Mouse (Mus musculus) embryo, embryonic 9.5 days (tissue): ENCODE data around the gene Cyp2j9.
"Not testable (repeated sequence)": the region's sequence is repeated elsewhere in the genome, so short reads cannot be mapped to it uniquely, and the experiment has no call there.

Source experiments
- DNase-seq: peaks from one replicate; pipeline ENCODE4 v3.0.0-alpha.2; 2017; ENCODE audit errors: extremely low spot score

The Cyp2j9 gene

DNA sequence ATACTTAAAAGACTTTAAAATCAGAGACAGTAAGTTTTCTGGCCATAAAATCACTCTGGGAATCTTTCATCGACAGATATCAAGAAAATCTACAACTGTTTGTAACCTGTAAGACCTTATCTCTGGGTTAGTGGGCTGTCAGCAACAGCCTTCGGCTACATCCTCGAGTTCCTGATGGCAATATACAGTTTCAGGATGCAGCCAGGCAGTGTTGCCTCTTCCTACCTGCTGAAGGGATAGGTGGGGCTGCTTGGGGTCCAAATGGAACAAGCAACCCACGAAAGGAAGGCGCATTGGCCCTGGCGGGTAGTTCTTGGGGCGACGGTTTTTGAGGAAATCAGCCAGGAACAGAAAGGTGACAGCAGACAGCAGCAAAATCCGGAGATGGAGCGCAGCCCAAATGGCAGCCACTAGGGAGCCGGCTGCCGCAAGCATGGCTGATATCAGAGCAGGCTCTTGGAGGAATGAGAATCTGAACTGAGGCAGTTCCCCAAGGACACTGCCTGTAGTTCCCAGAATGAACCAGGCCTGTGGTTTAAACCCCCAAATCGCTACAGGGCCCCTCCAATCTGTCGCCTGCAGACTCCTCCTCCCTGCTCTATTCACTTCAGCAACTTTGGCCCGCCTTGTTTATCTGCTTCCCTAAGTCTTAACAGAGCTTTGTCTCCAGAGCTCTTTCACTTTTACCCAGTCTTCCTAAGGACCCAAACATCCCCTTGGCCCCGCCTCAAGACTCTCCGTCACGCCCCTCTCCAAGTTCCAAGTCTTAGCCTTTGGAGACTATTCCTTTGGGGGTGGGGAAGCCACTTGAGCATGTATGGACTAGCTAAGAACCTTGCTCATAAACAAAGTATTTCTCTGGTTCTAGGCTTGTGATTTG, at the start of gene Cyp2j9:
Gene Cyp2j9, minus strand, starts transcription at position 668 of the 880 bp plus-strand sequence.
- peak; percentile 45 for DNase-seq

DNA sequence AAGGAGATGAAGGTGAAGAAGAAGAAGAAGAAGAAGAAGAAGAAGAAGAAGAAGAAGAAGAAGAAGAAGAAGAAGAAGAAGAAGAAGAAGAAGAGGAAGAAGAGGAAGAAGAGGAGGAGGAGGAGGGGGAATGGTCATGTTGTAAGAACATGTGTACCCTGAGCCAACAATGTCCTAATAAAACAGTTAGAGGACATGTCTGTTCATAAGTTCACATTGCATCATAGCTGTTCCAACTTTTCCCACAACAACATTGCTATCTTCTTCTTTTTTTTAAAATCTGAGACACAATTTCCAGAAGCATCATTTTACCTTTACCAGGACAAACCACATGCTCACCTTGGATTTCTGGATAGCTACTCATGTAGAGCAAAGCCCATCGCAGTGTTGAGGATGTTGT, 44.1 kb upstream of the Cyp2j9 start:
- DNase-seq, result no peak

DNA sequence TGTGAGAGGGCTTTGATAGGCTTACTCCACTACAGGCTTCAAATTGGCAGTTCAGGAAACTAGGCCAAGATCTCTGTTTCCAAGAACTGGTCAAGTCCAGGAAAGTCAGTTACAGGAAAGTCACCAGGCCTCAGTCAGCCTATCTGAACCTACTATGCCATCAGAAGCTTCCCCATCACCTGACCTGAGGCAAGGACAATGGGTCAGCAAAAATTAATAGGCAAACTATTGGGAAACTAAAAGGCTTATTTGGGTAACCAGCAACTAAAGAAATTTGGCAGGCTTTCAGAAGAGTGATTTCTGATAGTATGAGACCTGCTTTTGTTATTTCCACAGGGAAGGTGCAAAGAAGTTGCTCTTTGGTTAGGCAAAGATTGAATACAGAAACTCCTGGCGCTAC, 31.1 kb upstream of the Cyp2j9 start:
- no peak for DNase-seq

DNA sequence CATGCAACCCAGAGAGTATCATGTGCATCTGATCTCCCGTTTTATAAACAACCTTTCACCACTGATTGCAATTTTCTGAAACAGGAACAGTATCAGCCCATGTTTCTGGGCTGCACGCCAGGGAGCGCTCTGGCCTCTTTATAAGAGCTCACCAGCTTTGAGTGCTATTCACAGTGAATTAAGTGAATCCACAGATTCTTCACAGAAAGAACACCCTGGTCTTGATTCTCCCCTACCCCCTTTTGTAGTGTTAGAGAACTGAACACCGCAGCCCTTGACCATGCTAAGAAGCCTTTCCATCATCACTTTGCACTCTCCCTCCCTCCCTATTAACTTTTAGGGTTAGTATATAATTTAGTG, 393 bp upstream of the Cyp2j9 start:
- no peak for DNase-seq

DNA sequence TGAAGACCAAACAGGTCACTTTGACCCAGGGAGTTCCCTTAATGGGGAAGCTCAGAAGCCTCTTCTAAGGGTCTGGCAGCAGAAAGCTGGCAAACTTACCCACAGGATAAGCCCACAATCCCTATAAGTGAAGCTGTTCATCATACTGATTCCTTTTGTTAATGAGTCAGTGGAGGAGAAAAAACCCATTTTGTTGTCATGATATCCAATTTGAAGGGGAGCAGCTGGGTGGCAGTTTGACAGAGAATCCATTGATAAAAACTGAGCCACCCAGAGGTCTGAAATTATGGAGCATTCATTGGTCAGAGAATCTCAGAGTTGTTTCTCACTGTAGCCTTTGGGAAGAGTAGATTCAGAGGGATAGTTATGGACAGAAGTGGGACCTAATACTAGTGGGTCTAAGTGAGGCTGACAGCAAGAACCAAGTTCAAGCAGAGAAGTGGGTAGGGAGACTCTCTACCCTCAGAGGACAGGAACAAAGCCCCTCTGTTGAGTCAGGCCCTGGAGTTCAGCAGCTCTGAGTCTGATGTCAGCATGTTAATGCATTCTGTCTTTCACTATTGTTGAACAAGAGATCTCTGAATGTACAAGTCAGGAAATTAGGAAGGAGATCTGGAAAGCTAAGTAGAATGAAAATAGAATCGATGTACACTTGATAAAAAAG, 9.8 kb downstream of the Cyp2j9 start:
- no peak for DNase-seq

DNA sequence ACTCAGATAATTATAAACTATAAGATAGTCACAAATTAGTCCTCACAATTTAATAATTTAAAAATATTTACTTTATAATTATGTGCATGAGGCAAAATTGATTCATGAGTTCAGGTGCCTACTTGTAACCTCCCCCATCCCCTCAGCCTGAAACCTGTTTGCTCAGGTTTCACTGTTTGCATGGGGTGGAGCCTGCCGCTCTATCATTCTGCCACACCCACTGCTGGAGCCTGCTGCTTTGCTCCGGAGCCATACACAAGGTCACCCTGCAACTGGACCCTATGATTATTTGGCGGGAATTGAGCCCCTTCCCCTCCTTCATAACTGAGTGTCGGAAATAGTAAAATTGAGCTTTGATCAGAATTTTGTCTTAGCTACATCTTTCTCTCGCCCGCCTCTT, 11.0 kb downstream of the Cyp2j9 start:
- not testable (repeated sequence) for DNase-seq

DNA sequence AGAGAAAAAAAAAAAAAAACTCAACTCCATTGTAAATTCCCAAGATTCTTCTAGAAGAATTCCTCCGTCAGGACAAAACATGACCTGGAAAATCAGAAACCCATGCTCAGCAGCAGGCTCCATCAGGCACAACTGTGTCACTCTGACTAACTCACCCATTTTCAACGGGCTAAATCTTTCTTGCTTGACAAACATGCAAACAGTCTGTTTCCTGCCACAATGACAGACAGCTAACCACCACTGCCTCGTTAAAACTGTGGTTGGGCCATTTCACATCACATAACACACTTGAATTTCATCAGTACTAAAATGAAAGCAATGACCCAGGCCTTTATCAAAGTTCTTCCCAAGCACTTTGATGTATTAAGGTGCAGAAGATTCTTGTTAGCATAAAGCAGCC, 21.9 kb downstream of the Cyp2j9 start:
- no peak for DNase-seq

DNA sequence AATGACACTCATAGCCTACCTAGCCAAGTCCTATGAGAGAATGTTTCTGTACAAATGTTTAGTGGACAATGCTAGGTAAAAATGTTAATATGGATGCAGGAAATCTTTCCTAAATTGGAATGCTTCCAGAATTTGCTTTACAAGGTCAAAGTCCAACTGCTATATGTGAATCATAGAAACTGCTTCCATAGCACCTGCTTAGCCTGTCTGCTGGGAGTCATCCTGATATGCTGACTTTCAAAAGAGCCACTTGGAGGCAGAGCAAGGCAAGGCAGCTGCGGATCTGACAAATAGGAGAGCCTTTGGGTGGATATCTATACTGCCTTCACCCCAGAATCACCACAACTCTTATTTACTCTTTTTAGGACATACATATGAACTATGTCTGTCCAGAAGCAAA, 23.4 kb downstream of the Cyp2j9 start:
- no peak for DNase-seq

DNA sequence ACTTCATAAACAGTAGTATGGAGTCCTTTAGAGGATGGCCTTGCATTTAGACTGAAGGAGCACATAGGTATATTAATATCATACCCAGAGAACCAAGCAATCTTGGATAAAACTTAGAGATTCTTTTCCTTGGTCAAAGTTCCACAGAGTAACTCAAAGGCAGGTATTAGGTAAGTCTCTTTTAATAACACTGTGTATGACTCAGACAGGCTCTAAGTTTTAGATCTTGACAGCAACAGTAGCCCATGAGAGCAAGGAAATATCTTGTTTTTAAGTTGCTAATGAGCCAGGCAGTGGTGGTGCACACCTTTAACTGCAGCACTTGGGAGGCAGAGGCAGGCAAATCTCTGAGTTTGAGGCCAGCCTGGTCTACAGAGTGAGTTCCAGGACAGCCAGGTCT, 25.6 kb downstream of the Cyp2j9 start:
- DNase-seq, result no peak

DNA sequence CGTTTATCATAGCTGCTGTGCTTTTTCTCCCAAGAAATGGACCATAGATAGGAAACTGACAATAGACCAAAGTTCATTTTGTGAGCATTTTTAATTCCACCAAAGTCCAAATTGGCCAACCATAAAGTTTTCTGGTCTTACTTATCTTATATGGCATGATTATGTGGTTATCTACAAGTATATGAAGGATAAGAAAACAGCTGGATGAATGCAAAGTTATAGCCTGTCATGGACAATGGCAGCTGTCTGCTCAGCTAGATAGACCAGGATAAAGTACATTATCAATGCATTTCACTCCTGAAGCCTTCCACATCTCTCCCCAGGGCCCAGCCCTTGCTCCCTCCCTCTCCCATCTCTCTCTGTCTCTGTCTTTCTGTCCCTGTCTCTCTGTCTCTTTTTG, 30.9 kb downstream of the Cyp2j9 start:
- DNase-seq, result no peak

DNA sequence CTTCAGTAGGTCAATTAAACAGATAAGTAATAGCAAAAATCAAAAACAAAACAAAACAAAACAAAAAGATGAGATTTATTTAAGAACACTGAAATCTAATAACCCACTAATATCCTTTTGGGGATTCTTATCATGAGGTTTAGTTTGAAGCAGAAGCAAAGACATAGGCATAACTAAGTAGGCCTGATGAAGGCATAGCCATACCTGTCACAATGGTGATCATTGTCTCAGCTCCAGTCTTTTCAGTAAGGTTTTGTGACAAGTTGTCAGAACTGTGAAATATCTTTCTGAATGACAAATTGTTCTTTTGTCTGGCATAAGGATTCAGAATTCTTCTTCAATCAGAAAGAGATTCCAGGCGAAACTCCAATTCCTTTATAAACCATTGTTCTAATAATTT, 31.6 kb downstream of the Cyp2j9 start:
- DNase-seq, result no peak

DNA sequence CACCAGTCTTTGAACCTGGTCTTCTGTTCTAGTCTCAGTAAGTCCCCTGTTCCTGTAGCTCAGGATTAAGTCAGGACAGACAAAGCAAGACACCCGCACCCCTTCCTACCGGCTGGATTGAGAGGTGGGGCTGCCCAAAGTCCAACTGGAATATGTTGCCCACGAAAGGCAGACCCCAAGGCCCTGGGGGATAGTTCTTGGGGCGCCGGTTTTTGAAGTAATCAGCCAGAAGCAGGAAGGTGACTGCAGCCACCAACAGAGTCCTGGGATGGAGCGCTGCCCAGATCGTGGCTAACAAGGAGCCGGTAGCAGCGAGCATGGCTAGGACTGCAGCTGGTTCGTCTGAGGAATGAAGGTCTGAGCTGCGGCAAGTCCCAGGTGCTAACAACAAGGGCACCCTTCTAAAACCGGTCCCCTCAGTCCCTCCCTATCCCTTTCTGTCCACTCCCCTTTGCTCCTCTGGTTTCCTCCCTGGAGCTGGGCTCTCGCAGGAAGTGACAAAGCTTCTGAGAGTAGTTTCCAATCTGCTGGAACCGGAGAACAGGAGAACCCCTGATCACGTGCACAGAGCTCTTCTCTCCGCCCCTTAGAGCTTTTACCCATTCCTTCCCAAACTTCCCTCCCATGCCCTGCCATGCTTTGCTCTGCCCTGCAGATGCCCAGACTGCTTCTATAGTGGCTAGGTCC, 38.1 kb downstream of the Cyp2j9 start, which contains the start of gene Cyp2j6:
Gene Cyp2j6, minus strand, starts transcription at position 529 of the 687 bp plus-strand sequence.
- peak; percentile 63 for DNase-seq

DNA sequence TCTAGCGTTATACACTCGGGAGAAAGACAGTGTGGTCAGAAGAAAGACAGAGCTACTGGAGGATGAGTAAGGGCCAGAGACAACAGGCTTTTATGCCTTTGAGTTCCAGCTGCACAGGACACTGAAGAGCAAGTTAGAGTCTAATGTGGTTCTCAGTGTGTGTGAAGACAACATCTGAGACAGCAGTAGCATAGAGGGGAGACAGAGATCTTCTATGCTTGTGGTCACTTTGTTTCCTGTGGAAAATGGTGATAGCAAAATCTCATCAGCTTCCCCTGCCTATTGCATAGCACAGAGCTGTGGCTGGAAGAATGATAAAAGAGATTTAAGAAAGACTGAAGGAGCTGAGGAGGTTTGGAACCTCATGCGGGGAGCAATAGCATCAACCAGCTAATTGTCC, 39.8 kb downstream of the Cyp2j9 start:
- DNase-seq, result no peak

DNA sequence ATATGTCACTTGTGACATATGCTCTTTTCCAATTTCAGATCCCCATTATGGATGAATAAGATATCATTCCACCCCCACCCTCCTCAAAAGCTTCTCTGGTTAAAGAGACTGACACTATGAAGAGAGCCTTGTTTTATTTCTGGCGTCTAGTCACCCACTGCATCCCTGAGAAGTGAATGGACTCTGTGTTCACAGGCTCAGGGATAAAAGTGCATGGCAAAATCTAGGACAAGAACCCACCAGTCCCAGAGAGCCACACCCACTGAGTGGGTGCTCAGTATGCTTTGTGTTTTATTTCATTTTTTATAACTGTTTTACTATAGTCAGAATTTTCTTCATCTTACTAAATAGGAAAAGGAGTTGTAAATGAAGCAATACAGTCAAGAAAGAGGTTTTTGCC, 45.4 kb downstream of the Cyp2j9 start:
- DNase-seq, result no peak

DNA sequence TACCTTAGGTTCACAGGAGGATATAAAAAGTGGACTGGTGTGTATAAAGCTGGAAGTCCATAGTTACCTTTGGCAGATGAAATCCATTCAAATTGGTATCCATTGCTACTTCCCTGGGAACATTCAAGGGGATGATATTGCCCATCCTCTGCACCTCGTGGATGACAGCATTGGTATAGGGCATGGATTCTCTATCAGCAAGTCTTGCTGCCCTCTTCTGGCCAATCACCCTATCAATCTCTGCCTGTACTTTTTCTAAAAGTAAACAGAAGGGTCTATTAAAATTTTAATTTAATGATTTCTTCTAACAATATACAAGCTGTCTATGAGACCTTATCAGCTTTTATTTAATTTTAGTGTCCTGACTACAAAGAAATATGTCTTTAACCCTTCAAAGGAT, 65.6 kb downstream of the Cyp2j9 start:
- no peak for DNase-seq

DNA sequence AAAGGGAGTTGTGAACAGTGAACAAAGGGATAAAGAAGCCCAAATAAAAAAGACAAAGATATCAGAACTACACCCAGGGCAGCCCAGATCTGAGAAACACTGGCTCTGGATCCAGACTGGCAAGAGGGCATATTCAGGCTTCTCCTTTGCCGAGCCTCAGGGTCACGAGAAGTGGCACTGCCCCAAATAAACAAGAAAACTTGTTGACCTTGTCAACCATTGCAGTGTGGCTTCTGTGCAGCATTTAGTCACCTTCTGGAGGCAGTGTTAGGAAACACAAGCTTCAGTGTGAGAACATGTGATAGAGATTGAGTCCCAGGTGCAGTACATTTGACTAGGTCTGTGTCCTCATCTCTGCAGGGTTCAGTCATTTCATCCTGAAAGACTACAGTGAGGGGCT, 69.1 kb downstream of the Cyp2j9 start:
- no peak for DNase-seq
